Mouse (Mus musculus) liver, embryonic 11.5 days (tissue): ENCODE measurements around the gene Dpp10. TPM values are rescaled to one million over a fixed set of nuclear protein-coding genes. Genes with fewer than 3 reads are reported as not detected.

Experiments used
- ATAC-seq: fragments of 200-750 bp; cut with Nextera tagmentation; replicated peaks from 2 replicates; pipeline ENCODE4 v1.8.0; 2017; ENCODE audit warnings: moderate number of reproducible peaks, mild to moderate bottlenecking, moderate TSS enrichment, moderate library complexity; ENCODE audit not compliant: low FRiP score
- DNase-seq: peaks from one replicate; pipeline ENCODE4 v3.0.0-alpha.2; 2017; ENCODE audit warnings: low spot score
- H3K27ac ChIP-seq: fragments of 300-500 bp; sonication (generic); 2 replicates; pipeline ENCODE4 v1.5.1; 2014; ENCODE audit warnings: mild to moderate bottlenecking, low read depth, low read length, control low read depth
- H3K27me3 ChIP-seq: fragments of 300-500 bp; sonication (generic); replicated peaks from 2 replicates; pipeline ENCODE4 v1.6.1; 2014; ENCODE audit warnings: low read length, mixed read lengths; ENCODE audit not compliant: control insufficient read depth, insufficient read depth
- H3K36me3 ChIP-seq: fragments of 300-500 bp; sonication (generic); 2 replicates; pipeline ENCODE4 v1.6.1; 2014; ENCODE audit warnings: mild to moderate bottlenecking, low read length, moderate library complexity, mixed read lengths; ENCODE audit not compliant: control insufficient read depth, insufficient read depth
- H3K4me1 ChIP-seq: fragments of 300-500 bp; sonication (generic); replicated peaks from 2 replicates; pipeline ENCODE4 v1.6.1; 2014; ENCODE audit warnings: low read length, mixed read lengths; ENCODE audit not compliant: control insufficient read depth, insufficient read depth
- H3K4me2 ChIP-seq: fragments of 300-500 bp; sonication (generic); 2 replicates; pipeline ENCODE4 v1.6.1; 2014; ENCODE audit warnings: mild to moderate bottlenecking, control low read depth, moderate library complexity
- H3K4me3 ChIP-seq: fragments of 300-500 bp; sonication (generic); 2 replicates; pipeline ENCODE4 v1.5.1; 2014; ENCODE audit warnings: low read depth, low read length, control low read depth
- H3K9ac ChIP-seq: fragments of 300-500 bp; sonication (generic); 2 replicates; pipeline ENCODE4 v1.6.1; 2014; ENCODE audit warnings: low read depth, low read length, control low read depth
- H3K9me3 ChIP-seq: fragments of 300-500 bp; sonication (generic); 2 replicates; pipeline ENCODE4 v1.6.1; 2016; ENCODE audit warnings: low read length, inconsistent platforms, mixed read lengths; ENCODE audit not compliant: control insufficient read depth
- WGBS: fragments of 180-500 bp; shearing (Covaris S2); extraction: QIAGEN DNeasy Blood & Tissue Kit; methylation state at CpG from one replicate; pipeline ENCODE4 v1.1.7; 2014; 5-methylcytosine and 5-hydroxymethylcytosine counted together
- polyA plus RNA-seq: library from polyadenylated mRNA; unstranded; fragments of >200 nt; fragmentation: Nextera tagmentation; extraction: Ambion mirVana; gene quantifications from 2 replicates; pipeline ENCODE4 v1.2.1, GENCODE M21; 2014

Gene Dpp10
- polyA plus RNA-seq, 1 experiment from 2014 or later: not detected

DNA sequence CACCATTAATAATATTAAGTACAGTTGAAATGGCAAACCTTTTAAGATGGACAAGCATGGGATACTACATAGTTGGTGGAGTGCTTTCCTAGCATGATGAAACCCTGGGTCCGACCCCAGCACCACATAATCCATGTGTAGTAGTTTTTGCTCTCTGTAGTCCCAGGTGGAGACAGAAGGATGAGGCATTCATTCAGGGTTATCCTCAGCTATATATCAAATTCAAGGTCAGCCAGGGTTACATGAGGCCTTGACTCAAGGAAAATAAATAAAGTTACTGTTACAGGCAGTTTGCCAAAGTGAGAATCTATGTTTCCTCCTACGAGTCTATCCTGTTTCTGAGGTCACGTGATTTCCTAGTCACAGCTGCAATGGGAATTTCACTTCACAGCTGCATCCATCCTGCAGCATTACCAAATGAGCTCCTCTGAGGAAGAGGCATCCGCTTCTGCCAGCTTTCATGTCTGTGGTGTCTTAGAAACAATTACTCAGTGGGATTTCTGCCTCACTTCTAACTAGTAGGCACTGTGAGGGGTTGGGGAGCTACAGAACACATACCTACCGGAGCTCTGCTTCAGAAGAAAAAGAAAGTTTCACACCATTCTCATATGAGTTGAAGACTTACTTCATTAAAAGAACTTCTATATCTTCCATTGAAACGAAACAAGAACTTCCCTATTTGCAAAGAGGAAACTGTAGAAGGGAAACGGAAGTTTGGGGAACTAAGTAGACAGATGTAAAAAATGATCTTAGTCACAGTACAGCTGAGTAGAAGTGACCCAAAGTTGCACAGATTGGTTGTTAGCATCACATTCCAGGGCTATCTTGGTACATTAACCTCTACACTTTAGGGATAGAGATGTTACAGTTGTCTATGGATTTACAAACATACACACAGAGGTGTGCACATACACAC lies 111.3 kb downstream of the Dpp10 start:
- Histone ChIP-seq H3K36me3 (no peaks in the 10 kb centered on the region), H3K27me3 (no peaks in the 10 kb centered on the region), H3K9me3 (no peaks in the 10 kb centered on the region), H3K4me3 (no peak overlapping the region), H3K27ac (no peak overlapping the region), H3K9ac (no peak overlapping the region), H3K4me1 (no peaks in the 10 kb centered on the region), H3K4me2 (no peak overlapping the region)
- DNase-seq (no peak), ATAC-seq (no peak)
- WGBS: 62% methylated on average over 7 of the region's 7 CpGs

DNA sequence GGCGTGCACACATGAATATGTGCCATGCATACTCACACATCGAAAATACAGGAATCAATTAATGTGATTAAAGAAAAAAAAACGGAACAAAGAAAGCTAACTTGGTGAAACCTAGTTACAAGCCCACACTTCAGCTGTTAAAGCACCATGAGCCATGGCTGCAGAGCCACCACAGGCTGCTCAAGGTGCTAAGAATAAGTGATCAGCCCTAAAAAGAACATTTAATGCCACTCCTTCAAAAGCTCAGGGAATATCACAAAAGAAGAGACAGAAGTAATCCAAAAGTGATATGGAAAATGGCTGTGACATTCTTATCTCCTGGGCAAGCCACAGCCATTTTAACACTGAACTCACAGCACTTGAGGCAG lies 117.4 kb downstream of the Dpp10 start:
- no peak for ATAC-seq
- no peak overlapping the region for H3K27ac ChIP-seq
- no peaks in the 10 kb centered on the region for H3K9me3 ChIP-seq
- no peak overlapping the region for H3K9ac ChIP-seq
- no peaks in the 10 kb centered on the region for H3K4me1 ChIP-seq
- H3K36me3 ChIP-seq: no peaks in the 10 kb centered on the region
- H3K4me2 ChIP-seq: no peak overlapping the region
- H3K27me3 ChIP-seq: no peaks in the 10 kb centered on the region
- no peak overlapping the region for H3K4me3 ChIP-seq
- WGBS: 59% methylated on average over 3 of the region's 3 CpGs
- no peak for DNase-seq

GRCm38 (mm10) chr1:123927278-123928002 lies 117.9 kb downstream of the Dpp10 start:
- DNase-seq (no peak), ATAC-seq (no peak)
- Histone ChIP-seq H3K36me3 (no peaks in the 10 kb centered on the region), H3K27me3 (no peaks in the 10 kb centered on the region), H3K4me3 (no peak overlapping the region), H3K27ac (no peak overlapping the region), H3K9me3 (no peaks in the 10 kb centered on the region), H3K4me1 (no peaks in the 10 kb centered on the region), H3K4me2 (no peak overlapping the region), H3K9ac (no peak overlapping the region)

GRCm38 (mm10) chr1:123924905-123925304 lies 120.5 kb downstream of the Dpp10 start:
- Histone ChIP-seq H3K27ac (no peak overlapping the region), H3K4me2 (no peak overlapping the region), H3K4me1 (no peaks in the 10 kb centered on the region), H3K36me3 (no peaks in the 10 kb centered on the region), H3K9ac (no peak overlapping the region), H3K9me3 (no peaks in the 10 kb centered on the region), H3K27me3 (no peaks in the 10 kb centered on the region), H3K4me3 (no peak overlapping the region)
- WGBS: 52% methylated on average over 1 of the region's 1 CpGs
- ATAC-seq: no peak
- DNase-seq: no peak

DNA sequence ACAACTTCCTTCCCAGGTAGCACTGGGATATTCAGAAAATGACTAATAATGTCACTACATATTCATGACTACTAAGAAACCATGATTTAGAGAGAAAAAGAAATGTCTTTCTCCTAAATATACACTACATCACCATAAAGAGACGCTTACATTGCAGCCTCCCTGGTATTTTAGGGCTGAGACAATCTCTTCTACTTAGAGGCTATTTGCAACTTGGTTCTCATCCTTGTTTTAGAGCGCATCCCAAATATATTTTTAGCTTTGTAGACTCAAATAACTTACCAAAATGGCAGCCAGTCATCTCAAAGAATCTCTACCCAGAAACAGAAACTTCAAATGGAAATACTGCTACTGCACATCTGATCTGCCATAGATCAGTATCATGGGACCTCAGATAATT lies 121.5 kb downstream of the Dpp10 start:
- 71% methylated on average over 2 of the region's 2 CpGs for WGBS

GRCm38 (mm10) chr1:123919606-123920005 lies 125.8 kb downstream of the Dpp10 start:
- 78% methylated on average over 1 of the region's 1 CpGs for WGBS
- DNase-seq: no peak
- no peak overlapping the region for H3K4me2 ChIP-seq
- no peak overlapping the region for H3K9ac ChIP-seq
- no peaks in the 10 kb centered on the region for H3K27me3 ChIP-seq
- H3K4me1 ChIP-seq: no peaks in the 10 kb centered on the region
- H3K4me3 ChIP-seq: no peak overlapping the region
- no peaks in the 10 kb centered on the region for H3K36me3 ChIP-seq
- no peak overlapping the region for H3K27ac ChIP-seq
- ATAC-seq: no peak
- no peaks in the 10 kb centered on the region for H3K9me3 ChIP-seq

More for the DNA sequence above, 121.5 kb downstream of the Dpp10 start:
- DNase-seq: no peak
- no peak overlapping the region for H3K27ac ChIP-seq
- ATAC-seq: no peak
- no peak overlapping the region for H3K9ac ChIP-seq
- no peaks in the 10 kb centered on the region for H3K27me3 ChIP-seq
- H3K36me3 ChIP-seq: no peaks in the 10 kb centered on the region
- no peaks in the 10 kb centered on the region for H3K9me3 ChIP-seq
- H3K4me2 ChIP-seq: no peak overlapping the region
- H3K4me3 ChIP-seq: no peak overlapping the region
- no peaks in the 10 kb centered on the region for H3K4me1 ChIP-seq

DNA sequence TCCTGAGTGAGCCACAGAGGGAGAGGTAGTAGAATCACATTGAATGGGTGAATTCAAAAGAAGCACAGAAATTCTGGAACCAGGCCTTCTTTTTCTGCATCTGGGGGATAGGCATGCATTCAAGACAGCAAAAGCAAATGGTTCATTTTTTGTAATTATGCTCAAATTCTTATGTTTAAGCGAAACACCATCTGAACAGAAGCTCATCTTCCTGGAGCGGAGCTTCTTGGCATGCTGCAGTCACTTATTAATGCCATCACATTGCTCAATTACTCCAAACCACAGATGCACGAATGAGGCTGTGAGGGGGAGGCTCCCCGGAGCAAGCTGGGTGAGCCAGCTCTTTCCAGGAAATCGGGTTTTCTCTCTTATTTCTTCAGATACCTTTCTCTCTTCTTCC lies 142.7 kb downstream of the Dpp10 start:
- 72% methylated on average over 5 of the region's 5 CpGs for WGBS

DNA sequence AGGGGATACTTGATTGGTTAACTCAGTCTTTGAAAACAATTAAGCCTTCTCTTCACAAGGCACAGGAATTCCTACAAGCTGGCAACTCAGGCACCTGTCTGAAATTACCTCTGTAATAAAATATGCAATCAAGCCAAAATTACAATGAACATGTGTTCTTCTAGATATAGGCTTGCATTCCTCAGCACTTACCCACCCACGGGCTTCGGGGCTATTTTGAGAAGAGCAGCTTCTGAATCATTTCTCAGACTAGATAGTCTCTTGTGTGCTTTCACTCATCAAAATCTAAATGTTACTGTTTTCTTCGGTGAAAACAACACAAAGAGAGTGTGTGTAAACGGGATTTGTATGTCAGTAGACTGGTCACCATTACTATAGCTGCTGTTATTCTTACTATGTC lies 144.1 kb downstream of the Dpp10 start:
- Histone ChIP-seq H3K9ac (no peak overlapping the region), H3K4me2 (no peak overlapping the region), H3K4me3 (no peak overlapping the region), H3K27ac (no peak overlapping the region), H3K9me3 (no peaks in the 10 kb centered on the region), H3K27me3 (no peaks in the 10 kb centered on the region), H3K4me1 (no peaks in the 10 kb centered on the region), H3K36me3 (no peaks in the 10 kb centered on the region)
- 66% methylated on average over 4 of the region's 4 CpGs for WGBS
- DNase-seq (no peak), ATAC-seq (no peak)

More for the DNA sequence above, 142.7 kb downstream of the Dpp10 start:
- H3K36me3 ChIP-seq: no peaks in the 10 kb centered on the region
- no peaks in the 10 kb centered on the region for H3K4me1 ChIP-seq
- DNase-seq (no peak), ATAC-seq (no peak)
- H3K27ac ChIP-seq: no peak overlapping the region
- no peak overlapping the region for H3K4me2 ChIP-seq
- no peaks in the 10 kb centered on the region for H3K9me3 ChIP-seq
- H3K27me3 ChIP-seq: no peaks in the 10 kb centered on the region
- no peak overlapping the region for H3K4me3 ChIP-seq
- no peak overlapping the region for H3K9ac ChIP-seq

DNA sequence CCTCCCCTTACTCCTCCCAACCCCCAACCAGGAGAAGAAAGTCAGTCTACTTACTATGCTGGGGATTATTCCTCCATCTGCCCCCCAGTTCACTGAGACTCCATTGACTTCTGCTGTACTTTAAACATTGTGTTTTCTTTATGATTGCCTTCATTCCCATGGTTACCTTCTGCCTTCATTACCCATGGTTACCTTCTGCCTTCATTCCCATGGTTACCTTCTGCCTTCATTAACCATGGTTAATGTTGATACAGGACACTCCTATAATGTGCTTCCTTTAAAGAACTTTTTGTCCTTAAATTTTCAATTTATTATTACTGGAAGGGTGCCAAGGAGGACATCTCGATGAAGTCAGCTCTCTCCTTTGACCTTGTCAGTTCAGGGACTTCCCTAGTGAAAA lies 158.1 kb downstream of the Dpp10 start:
- H3K9ac ChIP-seq: no peak overlapping the region
- no peaks in the 10 kb centered on the region for H3K36me3 ChIP-seq
- WGBS: 56% methylated on average over 1 of the region's 1 CpGs
- no peaks in the 10 kb centered on the region for H3K4me1 ChIP-seq
- H3K27me3 ChIP-seq: no peaks in the 10 kb centered on the region
- DNase-seq (no peak), ATAC-seq (no peak)
- no peak overlapping the region for H3K27ac ChIP-seq
- H3K9me3 ChIP-seq: no peaks in the 10 kb centered on the region
- no peak overlapping the region for H3K4me2 ChIP-seq
- H3K4me3 ChIP-seq: no peak overlapping the region
